8 mouse cellular contexts compared by ENCODE assay signal in genomic region chr2:127586694-127587513, GRCm38 (mm10). TPM values are rescaled to one million over a fixed set of nuclear protein-coding genes. Genes with fewer than 3 reads are reported as not detected.
DNase-seq lines count a peak whose midpoint lies in the region; ATAC-seq lines count a peak whose summit lies in the region.

Gene Zfp661, minus strand, starts transcription at chr2:127587094.
Gene Mrps5, plus strand, starts transcription at chr2:127587222.

- H3K4me1 ChIP-seq in hindbrain, embryonic 15.5 days (replicated peaks), result peaks cover 34% of the 10 kb centered on the region

- peak within 1 kb of the TSS; percentile 91 for H3K4me3 ChIP-seq in hindbrain, embryonic 15.5 days

- no peaks in the 10 kb centered on the region; the same call in 1 of the 2 replicates for H3K27me3 ChIP-seq in hindbrain, embryonic 15.5 days

- peak within 1 kb of the TSS; percentile 80 for H3K4me2 ChIP-seq in hindbrain, embryonic 15.5 days

- H3K9ac ChIP-seq in hindbrain, embryonic 15.5 days, result peak within 1 kb of the TSS; percentile 81

- DNase-seq in T-cell, adult 2 months (ENCODE audit: low spot score), result peak; percentile 76
- DNase-seq in cerebellum, postnatal 36 days, result peak; percentile 83 to 84
- peak; percentile 84 for DNase-seq in frontal cortex, postnatal 36 days (ENCODE audit: low spot score in 2 of 2)
- peak; percentile 71 for DNase-seq in left cerebral cortex, adult 11 months (ENCODE audit: low spot score)
- peak; percentile 83 to 88 for DNase-seq in lung, postnatal 4 days
- DNase-seq in retina, postnatal 7 days (ENCODE audit: low read depth, low spot score), result peak; percentile 76
- DNase-seq in urinary bladder, adult 2 months (ENCODE audit: low spot score), result peak; percentile 81

- no peaks in the 10 kb centered on the region for H3K36me3 ChIP-seq in hindbrain, embryonic 15.5 days

- WGBS in hindbrain, embryonic 15.5 days, result 4% methylated on average over 39 of the region's 39 CpGs

- ATAC-seq in hindbrain, embryonic 15.5 days (ENCODE audit: low FRiP score, low read depth), result peak; percentile 83

- H3K9me3 ChIP-seq in hindbrain, embryonic 15.5 days, result no peaks in the 10 kb centered on the region

- peak within 1 kb of the TSS; percentile 95 for H3K27ac ChIP-seq in hindbrain, embryonic 15.5 days (replicated peaks)

RNA-seq across cellular contexts. Expression of gene Zfp661, which starts in this region (rescaled TPM):
- polyA plus RNA-seq in hindbrain, embryonic 15.5 days (2015; fragmentation: Nextera tagmentation; extraction: Ambion mirVana), result 7.1 and 7.2 TPM in 2 replicates
- polyA plus RNA-seq in urinary bladder, adult 2 months (2012; rRNA removed), result 5.5 and 5.9 TPM in 2 replicates

RNA-seq across cellular contexts. Expression of gene Mrps5, which starts in this region (rescaled TPM):
- 130 and 142 TPM in 2 replicates for polyA plus RNA-seq in hindbrain, embryonic 15.5 days (2015; fragmentation: Nextera tagmentation; extraction: Ambion mirVana)
- polyA plus RNA-seq in urinary bladder, adult 2 months (2012; rRNA removed), result 57.9 and 68.3 TPM in 2 replicates

Comparison
In these comparisons a context has a peak if more than half of its experiments do, and no peak if none do; other contexts are left out.
1. Peak in every context shown above with its lines: DNase-seq, ATAC-seq, H3K4me3 ChIP-seq and H3K27ac ChIP-seq.